Mouse (Mus musculus) thymus, postnatal 0 days (tissue): ENCODE measurements at regions not wholly inside any gene's neighbourhood (a gene's known extent, or its start where the extent isn't known, plus 50 kb on each side); places are given as distances from the start of the nearest gene placed in this dataset.
"Not testable (repeated sequence)": the region's sequence is repeated elsewhere in the genome, so short reads cannot be mapped to it uniquely, and the experiment has no call there.

Experiments
- DNase-seq: peaks from one replicate; pipeline ENCODE4 v3.0.0-alpha.2; 2015; ENCODE audit warnings: low spot score

DNA sequence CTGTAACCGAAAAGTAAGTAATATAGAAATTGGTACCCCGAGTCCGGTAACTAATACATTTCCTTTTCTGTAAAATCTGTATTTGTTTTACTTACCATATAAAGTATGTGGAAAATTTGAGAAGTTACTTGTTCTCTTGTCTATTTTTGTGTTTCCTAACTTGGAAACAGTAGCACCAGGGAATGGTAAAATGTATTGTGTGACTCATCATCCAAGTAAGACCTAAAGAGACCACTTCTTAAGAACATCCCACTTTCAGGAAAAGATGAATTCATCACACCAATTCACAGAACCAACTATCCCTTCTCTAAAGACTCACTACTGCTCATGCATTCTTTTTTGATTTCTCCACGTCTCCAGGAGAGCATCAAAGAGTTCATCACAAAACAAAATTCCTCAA lies 457.6 kb upstream of the Htr2a start:
- no peak for DNase-seq

DNA sequence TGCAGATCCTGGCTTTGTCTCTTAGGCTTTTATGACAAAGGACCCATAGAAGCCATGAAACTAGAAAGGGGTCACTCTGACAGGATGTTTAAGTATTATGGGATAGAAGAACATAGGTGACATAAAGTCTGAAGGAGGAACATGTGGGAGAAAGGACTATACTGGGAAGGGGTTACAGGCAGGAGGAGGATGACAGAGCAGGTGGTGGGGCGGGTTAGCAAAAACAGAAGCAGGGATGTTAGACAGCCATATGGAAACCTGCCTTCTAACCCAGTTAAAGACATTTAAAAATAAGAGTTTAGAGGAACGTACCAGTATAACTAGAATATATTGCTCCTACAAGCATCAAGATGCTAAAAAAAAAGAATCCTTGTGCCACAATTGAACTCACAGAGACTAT lies 438.9 kb upstream of the Htr2a start:
- DNase-seq: no peak

DNA sequence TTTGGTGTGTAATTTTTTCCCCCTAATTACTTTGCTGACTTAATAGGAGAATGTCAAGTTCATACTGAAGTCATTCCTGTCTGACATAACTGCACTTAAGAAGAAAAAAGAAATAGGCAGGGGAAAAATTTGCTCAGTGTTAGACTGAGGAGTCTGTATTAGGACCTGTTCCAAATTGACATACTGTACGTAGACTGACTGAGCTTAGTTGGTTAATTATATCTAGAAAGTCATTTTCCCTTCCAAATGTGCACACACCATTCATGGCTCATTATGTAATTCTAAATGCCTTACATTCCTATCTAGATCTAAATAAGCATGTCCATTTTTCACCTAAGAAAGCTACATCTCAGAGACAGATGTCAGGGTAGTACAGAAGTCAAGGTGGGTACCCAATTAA lies 435.6 kb upstream of the Htr2a start:
- DNase-seq: no peak

DNA sequence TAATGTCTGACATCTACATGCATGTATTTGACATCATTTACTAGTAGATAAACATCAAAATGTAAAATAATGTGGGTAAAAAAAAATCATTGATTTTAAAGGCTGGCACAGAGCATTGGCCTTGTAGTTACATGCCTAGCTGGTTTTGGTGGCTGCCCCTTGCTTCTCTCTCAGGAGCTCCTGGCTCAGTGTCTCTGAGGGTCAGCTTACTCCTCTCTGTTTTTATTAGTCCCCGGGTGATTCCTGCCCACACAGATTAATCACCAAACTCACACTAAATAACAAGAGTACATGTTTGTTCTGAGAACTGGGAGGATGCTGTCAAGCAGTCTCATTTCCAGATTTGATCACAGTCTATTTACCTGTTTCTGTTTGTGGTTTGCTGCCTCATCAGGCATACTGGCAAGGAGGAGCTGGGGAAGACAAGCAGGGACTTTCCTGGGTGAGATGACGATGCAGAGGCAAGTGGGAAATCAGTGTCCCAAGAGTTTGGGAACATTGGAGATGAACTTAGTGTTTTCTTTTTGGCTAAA lies 422.7 kb upstream of the Htr2a start:
- no peak for DNase-seq

DNA sequence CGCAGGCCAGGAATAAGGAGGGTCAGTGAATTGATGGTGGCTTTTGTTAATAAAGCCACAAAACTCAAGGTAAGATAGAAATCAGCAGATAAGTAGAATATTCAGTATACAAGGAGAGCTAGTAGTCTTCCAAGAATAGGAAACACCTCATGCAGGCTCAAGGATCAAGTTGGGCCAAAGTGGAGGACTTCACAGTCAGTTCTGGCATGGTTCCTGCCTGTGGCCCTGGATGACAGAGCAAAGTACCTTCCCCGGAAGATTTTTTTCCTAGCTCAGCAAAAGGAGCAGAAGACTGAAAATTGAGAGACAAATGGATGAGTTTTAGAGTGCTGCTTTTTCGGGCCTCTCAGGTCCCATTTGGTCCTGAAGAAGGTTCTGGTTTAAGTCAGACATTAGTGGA lies 420.9 kb upstream of the Htr2a start:
- DNase-seq: no peak

DNA sequence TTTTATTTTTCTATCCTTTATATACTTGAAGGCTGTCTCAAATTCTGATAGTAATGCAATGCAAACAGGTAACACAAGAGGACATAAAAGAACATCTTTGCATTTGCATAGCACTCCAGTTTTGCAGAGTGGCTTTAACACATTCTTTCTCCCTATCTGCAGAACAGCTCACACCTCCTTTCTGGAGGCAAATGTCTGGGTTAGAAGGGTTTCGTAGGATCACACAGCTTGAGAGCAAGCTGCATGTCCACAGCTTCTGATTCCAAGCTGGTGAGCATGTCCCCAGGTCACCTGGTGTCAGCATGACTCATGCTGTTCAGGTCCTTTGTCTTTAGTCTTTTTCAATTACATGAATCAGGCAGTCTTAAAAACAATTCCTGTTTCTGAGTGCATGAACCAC lies 418.5 kb upstream of the Htr2a start:
- no peak for DNase-seq

DNA sequence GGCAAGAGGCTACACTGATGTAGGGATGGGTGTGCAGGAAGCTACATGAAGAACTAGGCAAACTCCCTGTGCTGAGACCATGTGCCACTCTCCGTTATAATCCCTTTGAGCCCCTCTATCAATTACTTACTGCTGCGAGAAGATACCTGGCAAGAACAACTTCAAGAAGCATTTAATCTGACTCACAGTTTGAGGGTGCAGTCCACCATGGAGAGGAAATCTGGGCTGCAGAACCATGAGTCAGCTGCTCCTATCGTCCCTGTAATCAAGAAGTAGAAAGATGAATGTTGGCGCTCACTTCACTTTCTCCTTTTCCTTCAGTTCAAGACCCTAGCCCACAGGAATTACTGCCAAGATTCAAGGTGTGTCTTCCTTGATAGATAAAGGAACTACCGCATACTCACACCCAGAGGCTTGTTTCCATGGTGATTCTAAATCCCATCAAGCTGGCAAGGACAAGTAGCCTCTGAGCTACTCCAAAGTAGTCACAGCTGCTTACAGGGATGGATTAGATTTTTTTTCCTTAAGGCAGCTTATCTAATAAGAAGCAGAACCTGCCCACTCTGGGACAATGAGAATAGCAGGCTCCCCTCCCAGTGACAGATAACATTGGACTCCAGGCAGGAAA lies 411.0 kb upstream of the Htr2a start:
- DNase-seq: no peak

DNA sequence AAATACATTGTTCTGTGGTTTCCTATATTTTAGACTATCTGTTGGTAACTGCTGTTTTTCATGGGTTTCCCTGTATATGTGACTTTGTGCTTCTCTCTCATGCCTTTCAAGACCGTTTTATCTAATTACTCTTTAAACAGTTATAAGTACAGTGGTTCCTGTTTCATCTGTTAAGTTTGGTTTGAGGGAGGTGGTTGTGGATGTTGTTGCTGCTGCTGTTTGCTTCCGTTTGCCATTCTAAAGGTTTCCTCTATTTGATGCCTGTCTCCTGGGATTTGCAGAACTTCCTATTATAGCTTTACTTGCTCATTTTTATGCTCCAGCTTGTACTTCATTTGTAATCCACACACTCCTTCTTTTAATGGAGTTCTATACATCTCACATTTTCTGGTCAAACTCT lies 400.4 kb upstream of the Htr2a start:
- no peak for DNase-seq

DNA sequence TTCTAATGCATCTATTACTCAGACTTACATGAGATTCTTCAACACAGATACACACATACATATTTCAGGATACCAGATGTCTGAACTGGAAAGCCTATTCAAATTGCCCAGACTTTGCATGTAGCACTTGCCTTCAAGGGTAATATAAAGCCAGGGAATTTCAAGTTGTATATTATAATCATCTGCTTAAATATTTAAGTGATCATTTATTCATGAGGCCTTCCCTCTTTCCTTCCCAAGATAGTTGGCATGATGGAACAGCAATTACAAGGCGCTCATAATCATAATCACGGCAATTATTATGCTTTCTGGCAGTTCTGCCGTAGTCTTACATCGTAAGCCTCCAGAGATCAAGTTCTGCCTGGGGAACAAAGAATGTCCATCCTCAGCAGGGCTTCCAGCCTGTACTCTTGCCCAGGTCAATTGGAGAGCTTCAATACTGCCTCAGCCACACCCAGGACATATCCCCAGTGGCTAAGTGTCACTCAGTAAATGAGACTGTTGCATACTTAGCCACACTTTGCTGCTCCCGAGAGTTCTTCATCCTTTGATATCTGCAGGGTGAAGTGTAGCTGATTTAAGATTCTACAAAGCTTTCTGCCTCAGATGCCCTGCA lies 391.3 kb upstream of the Htr2a start:
- DNase-seq: no peak

DNA sequence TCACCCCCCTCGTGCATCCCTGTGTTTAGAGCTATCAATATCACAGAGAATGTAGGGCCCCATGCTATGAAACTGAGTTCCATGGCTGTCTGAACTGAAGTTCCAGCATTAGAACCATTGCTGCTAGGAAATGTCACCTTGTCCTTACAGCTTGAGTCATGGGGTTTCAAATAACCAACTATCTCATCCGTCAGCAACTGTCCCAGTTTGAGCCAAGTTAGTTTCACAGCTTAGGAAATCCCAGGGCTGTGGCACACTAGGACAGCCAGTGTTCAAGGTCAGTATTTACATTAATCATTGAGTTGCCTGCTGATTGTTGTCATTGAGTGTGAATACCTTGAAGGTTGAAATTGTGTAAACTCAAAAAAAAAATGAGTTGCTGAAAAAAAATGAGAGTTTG lies 390.6 kb upstream of the Htr2a start:
- DNase-seq: no peak

DNA sequence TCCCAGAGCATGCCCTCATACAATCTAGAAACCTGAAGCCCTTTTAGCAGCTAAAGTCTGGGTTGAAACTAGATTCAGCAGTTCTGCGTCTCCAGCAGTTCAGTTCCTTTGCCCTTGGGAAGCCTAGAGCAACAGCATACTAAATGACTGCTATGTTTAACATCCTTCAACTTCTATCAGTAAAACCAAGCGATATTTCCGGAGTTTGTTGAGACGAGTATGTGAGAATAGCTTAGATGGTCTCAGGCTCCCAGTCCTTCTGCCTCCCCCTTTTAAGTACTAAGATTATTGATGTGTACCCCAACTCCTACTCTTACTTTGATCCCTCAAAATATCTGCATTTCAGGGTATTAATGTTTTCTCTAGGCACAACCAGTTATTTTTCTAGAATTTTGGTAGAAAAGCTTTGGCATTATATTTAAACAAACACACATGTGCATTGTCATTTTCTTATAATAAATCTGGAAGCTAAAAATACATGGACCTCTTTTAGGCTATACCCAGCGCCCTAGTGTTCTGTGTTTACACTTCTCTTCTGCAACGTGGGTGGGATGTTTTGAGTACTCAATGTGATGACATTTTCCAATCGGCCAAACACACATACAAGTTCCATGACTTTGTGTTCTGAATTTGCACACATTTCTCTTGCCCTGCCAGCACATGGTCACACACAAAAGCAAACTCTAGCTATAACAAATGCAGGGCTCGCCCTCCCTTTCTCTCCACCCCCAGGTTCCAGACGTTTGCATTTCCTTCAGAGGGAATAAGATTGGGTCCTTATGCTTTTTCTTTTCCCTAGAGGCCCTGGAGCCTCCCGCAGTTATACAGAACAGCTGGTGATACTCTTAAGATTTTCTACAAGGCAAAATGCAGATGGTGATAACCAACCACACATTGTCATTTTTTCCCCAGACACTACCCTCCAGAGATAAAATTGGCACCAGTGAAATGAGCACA lies 388.2 kb upstream of the Htr2a start:
- DNase-seq: no peak

DNA sequence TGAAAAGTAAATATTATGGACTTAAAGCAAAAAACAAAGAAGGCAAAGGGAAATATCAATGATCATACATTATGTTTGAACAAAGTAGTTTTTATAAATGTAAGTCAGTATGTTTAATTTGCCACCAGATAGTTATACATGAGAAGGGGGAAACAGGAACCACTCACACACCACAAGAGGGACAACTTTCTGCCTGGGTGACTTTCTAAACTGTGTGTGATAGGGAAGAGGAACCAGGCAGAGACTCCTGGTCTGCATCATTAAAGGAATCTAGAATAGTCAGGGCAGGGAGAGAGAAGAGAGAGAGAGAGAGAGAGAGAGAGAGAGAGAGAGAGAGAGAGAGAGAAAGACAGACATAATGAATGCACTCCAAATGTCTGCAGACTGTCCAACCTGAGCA lies 385.6 kb upstream of the Htr2a start:
- DNase-seq: no peak

DNA sequence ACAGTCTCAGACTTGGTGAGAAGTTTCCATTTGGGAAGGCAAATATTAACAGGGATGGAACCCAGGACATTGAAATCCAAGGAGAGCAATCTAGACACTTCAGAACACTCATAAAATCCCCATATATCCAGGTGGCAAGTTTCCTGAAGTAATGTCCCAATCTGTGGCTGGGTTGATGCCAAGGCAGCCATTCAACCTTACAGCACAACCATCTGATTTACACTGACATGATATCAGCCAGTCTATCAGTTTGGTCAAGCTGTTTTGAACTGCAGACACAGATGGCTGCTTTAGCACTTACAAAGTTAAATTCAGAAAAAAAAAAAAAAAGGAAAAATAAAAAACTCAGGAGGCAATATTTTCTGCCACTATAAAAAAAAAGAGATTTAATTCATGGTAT lies 381.2 kb upstream of the Htr2a start:
- DNase-seq: no peak

DNA sequence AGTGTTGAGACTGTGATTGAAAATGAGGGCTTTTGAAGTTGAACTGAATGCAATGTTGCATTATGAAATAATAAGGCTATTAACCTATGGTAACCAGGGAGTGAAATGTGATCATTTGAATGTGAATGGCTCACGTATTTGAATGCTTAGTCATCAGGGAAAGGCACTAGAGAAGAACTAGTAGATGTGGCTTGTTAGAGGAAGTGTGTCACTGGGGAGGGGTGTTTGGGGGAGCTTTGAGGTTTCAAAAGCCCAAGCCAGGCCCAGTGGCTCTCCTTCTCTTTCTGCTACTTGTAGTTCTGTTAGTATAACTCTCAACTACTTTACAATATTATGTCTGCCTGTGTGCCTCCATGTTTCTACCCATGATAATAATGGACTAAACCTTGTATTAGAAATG lies 373.6 kb upstream of the Htr2a start:
- no peak for DNase-seq

DNA sequence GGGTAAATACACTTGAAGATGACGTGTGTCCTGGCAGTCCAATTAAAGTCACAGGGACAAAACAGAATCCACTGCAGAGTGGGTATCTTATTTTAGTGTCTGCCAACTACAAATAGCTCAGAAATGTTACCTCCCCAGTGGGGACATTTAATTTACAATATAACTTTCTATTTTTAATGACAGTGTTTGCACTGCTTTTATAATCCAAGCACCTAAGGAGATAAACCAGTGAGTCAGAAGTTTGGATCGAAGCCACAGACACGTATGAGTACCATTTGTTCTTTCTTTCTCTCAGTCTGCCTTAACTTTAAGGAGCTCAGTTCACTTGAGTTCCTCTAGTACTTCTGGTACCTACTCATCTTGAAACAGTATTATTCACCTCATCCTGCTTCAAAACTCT lies 346.1 kb upstream of the Htr2a start:
- no peak for DNase-seq

DNA sequence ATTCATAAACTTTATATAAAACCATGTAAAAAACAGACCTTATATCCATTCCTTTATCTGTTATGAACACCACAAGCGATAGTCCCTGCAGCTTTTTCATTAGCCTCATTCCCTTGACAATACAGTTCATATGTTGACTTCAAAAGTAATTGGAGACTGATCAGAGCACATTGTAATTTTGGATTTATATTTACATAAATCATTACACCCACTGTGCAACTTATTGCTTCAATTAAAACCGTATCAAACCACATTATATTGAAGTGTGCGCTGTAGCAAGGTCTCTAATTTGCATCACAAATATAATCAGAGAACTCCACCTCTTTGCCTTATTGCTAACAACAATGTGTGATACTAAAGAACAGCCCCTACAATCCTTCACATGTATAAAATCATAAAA lies 336.2 kb upstream of the Htr2a start:
- DNase-seq: no peak

DNA sequence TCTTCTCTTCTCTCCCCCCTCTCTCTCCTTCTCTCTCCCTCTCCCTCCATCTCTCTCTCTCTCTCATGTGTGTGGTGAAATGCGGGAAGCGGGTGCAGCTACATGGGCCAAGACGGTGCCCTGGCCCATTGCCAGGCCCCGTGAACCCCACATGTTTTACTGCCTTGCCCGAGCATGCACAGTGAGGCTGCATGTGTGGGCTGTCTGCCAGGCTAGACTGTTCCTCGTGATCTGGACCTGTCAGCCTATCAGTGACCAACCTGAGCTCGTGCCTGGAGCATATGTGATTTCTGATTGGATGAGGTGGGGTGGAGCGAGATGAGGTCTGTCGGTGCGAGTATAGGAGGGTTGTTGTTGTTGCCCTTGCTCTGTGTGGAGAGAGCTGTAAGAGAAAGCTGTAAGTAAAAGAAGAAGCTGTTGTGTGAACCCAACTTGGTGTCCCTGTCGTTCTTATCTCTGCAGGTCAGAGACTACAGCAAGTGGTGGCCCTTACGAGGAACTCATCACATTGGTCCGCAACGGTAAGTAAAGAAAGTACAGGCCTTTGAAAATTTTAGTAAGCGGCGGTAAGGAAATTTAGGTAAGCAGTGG lies 333.8 kb upstream of the Htr2a start:
- DNase-seq: no peak

DNA sequence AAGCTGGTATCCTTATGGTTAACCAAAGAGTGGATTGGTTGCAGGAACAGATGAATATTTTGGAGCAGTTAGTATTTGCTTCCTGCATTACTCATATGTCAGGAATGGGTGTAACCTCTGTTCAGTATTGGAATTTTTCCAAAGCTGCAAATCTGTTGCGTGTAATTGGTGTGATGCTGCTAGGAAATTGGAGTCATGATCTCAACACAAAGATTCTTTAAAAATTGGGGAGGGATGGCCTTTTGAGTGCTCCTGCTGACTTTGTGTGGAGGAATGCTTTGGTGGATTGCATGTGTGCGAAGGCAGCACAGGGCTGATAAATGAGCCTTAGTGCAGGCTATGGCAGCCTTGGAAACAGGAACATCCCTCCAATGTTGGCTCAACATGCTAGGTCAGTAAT lies 331.2 kb upstream of the Htr2a start:
- DNase-seq: not testable (repeated sequence)

DNA sequence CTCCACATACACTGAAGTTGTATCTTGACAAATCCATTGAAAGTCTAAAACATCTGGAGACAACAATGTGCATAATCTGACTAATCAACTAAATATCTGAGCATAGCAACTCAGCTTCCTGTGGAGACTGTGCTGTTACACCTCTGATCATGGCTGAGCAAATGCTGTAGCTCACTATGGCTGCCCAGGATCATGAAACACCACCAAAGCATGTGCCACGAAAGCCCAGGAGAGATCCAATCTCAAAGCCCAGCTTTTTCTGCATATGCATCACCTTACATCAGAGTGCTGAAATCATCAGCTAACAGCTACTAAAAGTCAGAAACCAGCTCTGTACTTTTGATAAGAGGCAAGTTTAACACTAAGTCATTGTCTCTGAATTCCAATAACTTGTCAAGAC lies 313.3 kb upstream of the Htr2a start:
- no peak for DNase-seq

DNA sequence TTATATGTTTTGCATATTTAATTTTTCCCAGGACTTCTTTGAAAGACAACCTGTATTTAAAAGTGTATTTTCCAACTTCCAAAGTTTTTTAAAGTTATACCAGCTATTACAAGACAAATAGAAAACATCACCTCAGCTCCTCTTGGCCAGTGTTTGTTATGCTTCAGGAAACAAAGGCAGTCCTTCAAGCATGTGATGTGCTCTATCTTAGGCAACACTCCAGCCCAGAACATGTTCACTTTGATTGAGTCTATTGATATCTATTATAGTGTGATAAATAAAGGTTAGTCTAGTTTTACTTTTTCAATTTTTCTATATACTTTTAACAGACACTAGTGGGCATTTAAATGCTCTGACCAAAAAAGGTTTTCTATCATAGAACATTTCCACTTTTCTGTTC lies 289.9 kb upstream of the Htr2a start:
- no peak for DNase-seq

DNA sequence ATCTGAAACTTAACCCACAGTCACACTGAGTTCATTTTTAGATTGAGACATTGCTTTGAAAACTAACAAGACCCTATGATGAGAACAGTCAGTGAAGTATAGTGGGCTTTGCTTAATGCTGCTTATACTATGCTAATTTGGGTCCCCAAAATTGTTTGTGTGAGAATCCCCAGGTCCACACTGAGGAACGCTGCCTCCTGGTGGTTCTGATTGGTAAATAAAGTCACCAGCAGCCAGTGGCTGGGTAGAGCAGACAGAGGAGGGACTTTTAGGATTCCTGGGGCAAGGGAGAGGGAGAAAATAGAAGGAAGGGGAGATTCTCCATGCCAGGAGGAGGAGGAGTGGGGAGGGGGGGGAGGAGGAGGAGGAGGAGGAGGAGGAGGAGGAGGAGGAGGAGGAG lies 288.4 kb upstream of the Htr2a start:
- no peak for DNase-seq
